Mouse (Mus musculus): ENCODE measurements around the gene Eps15.

Eps15 gene

GRCm38 (mm10) chr4:109279689-109280458, at the start of gene Eps15:
Gene Eps15, plus strand, starts transcription at chr4:109280268.
- peak; percentile 80 for DNase-seq (ENCODE audit: low read depth, low spot score)

GRCm38 (mm10) chr4:109234185-109234584, 45.9 kb upstream of the Eps15 start, which contains the start of gene Calr4:
Gene Calr4, plus strand, starts transcription at chr4:109234485.
- DNase-seq (ENCODE audit: low read depth, low spot score), result no peak

GRCm38 (mm10) chr4:109234806-109235350, 45.2 kb upstream of the Eps15 start:
- DNase-seq (ENCODE audit: low read depth, low spot score), result no peak

- DNase-seq (ENCODE audit: low read depth, low spot score), result no peak
Observed at GRCm38 (mm10) chr4:109236186-109236879, 43.7 kb upstream of the Eps15 start.

GRCm38 (mm10) chr4:109238428-109239268, 41.4 kb upstream of the Eps15 start:
- DNase-seq (ENCODE audit: low read depth, low spot score), result peak; percentile 73

- peak; percentile 38 for DNase-seq (ENCODE audit: low read depth, low spot score)
Observed at GRCm38 (mm10) chr4:109241221-109241620, 38.8 kb upstream of the Eps15 start.

- DNase-seq (ENCODE audit: low read depth, low spot score), result peak; percentile 92
Observed at GRCm38 (mm10) chr4:109241934-109242333, 38.1 kb upstream of the Eps15 start.

- peak; percentile 52 for DNase-seq (ENCODE audit: low read depth, low spot score)
Observed at GRCm38 (mm10) chr4:109244506-109244905, 35.6 kb upstream of the Eps15 start.

- DNase-seq (ENCODE audit: low read depth, low spot score), result no peak
Observed at GRCm38 (mm10) chr4:109245016-109245620, 35.0 kb upstream of the Eps15 start.

GRCm38 (mm10) chr4:109251605-109252004, 28.5 kb upstream of the Eps15 start:
- DNase-seq (ENCODE audit: low read depth, low spot score), result no peak

GRCm38 (mm10) chr4:109252199-109252598, 27.9 kb upstream of the Eps15 start:
- no peak for DNase-seq (ENCODE audit: low read depth, low spot score)

- DNase-seq (ENCODE audit: low read depth, low spot score), result no peak
Observed at GRCm38 (mm10) chr4:109253664-109254151, 26.4 kb upstream of the Eps15 start.

- no peak for DNase-seq (ENCODE audit: low read depth, low spot score)
Observed at GRCm38 (mm10) chr4:109254511-109254910, 25.6 kb upstream of the Eps15 start.

- no peak for DNase-seq (ENCODE audit: low read depth, low spot score)
Observed at GRCm38 (mm10) chr4:109255321-109255720, 24.7 kb upstream of the Eps15 start.

GRCm38 (mm10) chr4:109255727-109256417, 24.2 kb upstream of the Eps15 start:
- no peak for DNase-seq (ENCODE audit: low read depth, low spot score)

GRCm38 (mm10) chr4:109256791-109257190, 23.3 kb upstream of the Eps15 start:
- DNase-seq (ENCODE audit: low read depth, low spot score), result no peak

GRCm38 (mm10) chr4:109257639-109258038, 22.4 kb upstream of the Eps15 start:
- no peak for DNase-seq (ENCODE audit: low read depth, low spot score)

- DNase-seq (ENCODE audit: low read depth, low spot score), result no peak
Observed at GRCm38 (mm10) chr4:109262068-109262467, 18.0 kb upstream of the Eps15 start.

GRCm38 (mm10) chr4:109266056-109266455, 14.0 kb upstream of the Eps15 start:
- no peak for DNase-seq (ENCODE audit: low read depth, low spot score)

- no peak for DNase-seq (ENCODE audit: low read depth, low spot score)
Observed at GRCm38 (mm10) chr4:109266744-109267143, 13.3 kb upstream of the Eps15 start.
